Mouse (Mus musculus): Measurements from ENCODE around the gene Abhd14a. TPM values are rescaled to one million over a fixed set of nuclear protein-coding genes. Genes with fewer than 3 reads are reported as not detected.
A peak's percentile ranks its signal among the peaks of the same experiment; 100 is the strongest.
"Not testable (repeated sequence)": the region's sequence is repeated elsewhere in the genome, so short reads cannot be mapped to it uniquely, and the experiment has no call there.

Gene Abhd14a
- total RNA-seq (2021) = 10 to 100 TPM; 18.7 to 21.8 TPM
- polyA plus RNA-seq (2012; rRNA removed) = 33.2 and 43.0 TPM in 2 replicates
- long read RNA-seq, partial matches to known transcripts = 0 of 27 reads
- long read RNA-seq, other reads (novel, unspliced or antisense) = 23 of 27 reads

DNA sequence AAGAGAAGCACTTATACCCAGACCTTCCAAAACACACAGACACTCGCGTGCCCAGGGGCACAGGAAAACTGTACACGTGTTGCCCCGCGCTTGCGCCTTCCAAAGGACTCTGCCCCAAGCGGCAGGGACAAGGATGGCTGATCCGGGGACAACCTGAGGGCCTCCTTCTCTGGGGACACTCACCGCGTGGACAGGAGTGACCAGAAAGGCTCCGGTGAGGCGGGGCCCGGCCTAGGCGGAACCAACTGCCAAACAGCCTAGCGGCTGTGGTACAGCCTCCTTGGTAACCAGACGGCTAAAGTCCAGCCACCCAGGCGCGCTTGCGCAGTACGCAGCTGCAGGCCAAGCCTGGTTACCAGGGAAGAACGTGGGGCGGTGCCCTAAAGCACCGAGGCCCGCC is at the start of gene Abhd14a, which contains the start of gene Abhd14b:
Abhd14a (minus strand) TSS at position 331 of the 400 bp plus-strand sequence.
Abhd14b (plus strand) TSS at position 112 of the 400 bp plus-strand sequence.
- H3K4me1 ChIP-seq (ENCODE audit: control insufficient read depth, insufficient read depth, low read length) = peaks cover 10% of the 10 kb centered on the region
- intact Hi-C loops (cut with DNase I) = no loop called here
- TF ChIP-seq EP300 (IDR thresholded peaks at IDR 0.05; ENCODE audit: insufficient read depth, low read depth, low read length) (0 out of 2 replicates have a peak, but pooled peaks have one; percentile 29), CTCF (IDR thresholded peaks at IDR 0.05) (peak; percentile 73), POLR2A (IDR thresholded peaks at IDR 0.05; ENCODE audit: insufficient read depth, low read depth, low read length) (peak; percentile 64; the same call in 1 of the 2 replicates)
- DNase-seq = peak; percentile 94 to 97
- no peaks in the 10 kb centered on the region for H3K36me3 ChIP-seq (ENCODE audit: control insufficient read depth, insufficient read depth, low read length)
- H3K79me2 ChIP-seq (replicated peaks; ENCODE audit: control insufficient read depth, insufficient read depth, low read length) = no peaks in the 10 kb centered on the region
- peak within 1 kb of the TSS; percentile 80 for H3K4me3 ChIP-seq
- H3K9ac ChIP-seq (ENCODE audit: low read depth, low read length) = peak within 1 kb of the TSS; percentile 64
- under 1% methylated on average over 24 of the region's 24 CpGs for WGBS
- peak within 1 kb of the TSS; percentile 95 for H3K27ac ChIP-seq
- no peaks in the 10 kb centered on the region for H3K27me3 ChIP-seq (ENCODE audit: control insufficient read depth, insufficient read depth, low read length)

DNA sequence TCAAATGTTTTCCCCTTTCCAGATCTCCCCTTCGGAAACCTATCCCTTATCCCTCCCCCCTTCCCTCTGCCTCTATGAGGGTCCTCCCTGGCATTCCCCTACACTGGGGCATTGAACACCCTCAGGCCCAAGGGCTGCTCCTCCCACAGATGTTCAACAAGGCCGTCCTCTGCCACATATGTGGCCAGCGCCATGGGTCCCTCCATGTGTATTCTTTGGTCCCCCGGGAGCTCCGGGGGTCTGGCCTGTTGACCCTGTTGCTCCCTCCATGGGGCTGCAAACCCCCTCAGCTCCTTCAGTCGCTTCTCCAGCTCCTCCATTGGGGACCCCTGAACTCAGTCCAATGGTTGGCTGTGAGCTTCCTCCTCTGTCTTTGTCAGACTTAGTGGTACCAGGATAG is 40.1 kb upstream of the Abhd14a start:
- H3K27ac ChIP-seq; H3K27me3 ChIP-seq (ENCODE audit: control insufficient read depth, insufficient read depth, low read length); intact Hi-C loops (cut with DNase I); DNase-seq; H3K79me2 ChIP-seq (replicated peaks; ENCODE audit: control insufficient read depth, insufficient read depth, low read length); H3K4me1 ChIP-seq (ENCODE audit: control insufficient read depth, insufficient read depth, low read length); H3K36me3 ChIP-seq (ENCODE audit: control insufficient read depth, insufficient read depth, low read length); H3K4me3 ChIP-seq; H3K9ac ChIP-seq (ENCODE audit: low read depth, low read length): not testable (repeated sequence)
- WGBS = 80% methylated on average over 6 of the region's 6 CpGs

DNA sequence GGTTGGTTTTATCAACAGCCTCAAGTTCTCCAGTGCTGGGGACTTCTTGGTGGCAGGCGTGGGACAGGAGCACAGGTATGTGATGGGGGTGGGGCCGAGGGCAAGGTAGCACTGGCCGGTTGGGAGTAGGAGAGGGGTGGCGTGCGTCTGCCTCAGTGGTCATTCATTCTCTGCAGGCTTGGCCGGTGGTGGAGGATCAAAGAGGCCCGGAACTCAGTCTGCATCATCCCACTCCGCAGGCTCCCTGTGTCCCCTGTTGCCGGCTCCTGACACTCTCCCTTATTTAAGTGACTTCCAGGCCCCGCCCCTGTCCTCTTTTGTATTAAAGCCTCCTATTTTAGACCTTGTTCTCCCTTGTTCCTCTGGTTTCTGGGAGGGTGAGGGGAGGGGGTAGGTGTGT is 37.6 kb upstream of the Abhd14a start:
- H3K36me3 ChIP-seq (ENCODE audit: control insufficient read depth, insufficient read depth, low read length) = no peaks in the 10 kb centered on the region
- H3K27ac ChIP-seq = no peak overlapping the region
- H3K79me2 ChIP-seq (replicated peaks; ENCODE audit: control insufficient read depth, insufficient read depth, low read length) = no peaks in the 10 kb centered on the region
- no peak overlapping the region for H3K4me3 ChIP-seq
- 91% methylated on average over 10 of the region's 10 CpGs for WGBS
- no peaks in the 10 kb centered on the region for H3K4me1 ChIP-seq (ENCODE audit: control insufficient read depth, insufficient read depth, low read length)
- no peak for TF ChIP-seq POLR2A (IDR thresholded peaks at IDR 0.05; ENCODE audit: insufficient read depth, low read depth, low read length)
- no peak for TF ChIP-seq EP300 (IDR thresholded peaks at IDR 0.05; ENCODE audit: insufficient read depth, low read depth, low read length)
- no peak for TF ChIP-seq CTCF (IDR thresholded peaks at IDR 0.05)
- H3K9ac ChIP-seq (ENCODE audit: low read depth, low read length) = no peak overlapping the region
- intact Hi-C loops (cut with DNase I) = no loop called here
- no peak for DNase-seq
- H3K27me3 ChIP-seq (ENCODE audit: control insufficient read depth, insufficient read depth, low read length) = no peaks in the 10 kb centered on the region

DNA sequence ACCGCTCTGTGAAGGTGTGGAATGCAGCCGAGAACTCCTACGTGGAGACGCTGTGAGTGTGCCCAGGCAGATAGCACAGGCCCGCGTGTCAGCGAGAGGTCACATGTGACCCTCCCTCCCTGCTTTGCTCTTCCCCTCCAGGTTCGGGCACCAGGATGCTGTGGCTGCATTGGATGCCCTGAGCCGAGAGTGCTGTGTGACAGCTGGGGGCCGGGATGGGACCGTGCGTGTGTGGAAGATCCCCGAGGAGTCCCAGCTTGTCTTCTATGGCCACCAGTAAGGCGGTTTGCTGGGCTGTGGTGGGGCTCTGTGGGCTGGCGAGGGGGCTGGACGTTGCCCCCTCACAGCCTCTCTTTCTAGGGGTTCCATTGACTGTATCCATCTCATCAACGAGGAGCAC is 36.1 kb upstream of the Abhd14a start:
- H3K79me2 ChIP-seq (replicated peaks; ENCODE audit: control insufficient read depth, insufficient read depth, low read length) = no peaks in the 10 kb centered on the region
- no peak overlapping the region for H3K4me3 ChIP-seq
- H3K36me3 ChIP-seq (ENCODE audit: control insufficient read depth, insufficient read depth, low read length) = no peaks in the 10 kb centered on the region
- WGBS = 87% methylated on average over 17 of the region's 17 CpGs
- intact Hi-C loops (cut with DNase I) = no loop called here
- H3K27ac ChIP-seq = no peak overlapping the region
- peak in 1 of 2 experiments; percentile 11 for DNase-seq
- TF ChIP-seq CTCF (IDR thresholded peaks at IDR 0.05) = no peak
- TF ChIP-seq EP300 (IDR thresholded peaks at IDR 0.05; ENCODE audit: insufficient read depth, low read depth, low read length) = no peak
- TF ChIP-seq POLR2A (IDR thresholded peaks at IDR 0.05; ENCODE audit: insufficient read depth, low read depth, low read length) = no peak
- no peaks in the 10 kb centered on the region for H3K27me3 ChIP-seq (ENCODE audit: control insufficient read depth, insufficient read depth, low read length)
- H3K9ac ChIP-seq (ENCODE audit: low read depth, low read length) = no peak overlapping the region
- no peaks in the 10 kb centered on the region for H3K4me1 ChIP-seq (ENCODE audit: control insufficient read depth, insufficient read depth, low read length)

DNA sequence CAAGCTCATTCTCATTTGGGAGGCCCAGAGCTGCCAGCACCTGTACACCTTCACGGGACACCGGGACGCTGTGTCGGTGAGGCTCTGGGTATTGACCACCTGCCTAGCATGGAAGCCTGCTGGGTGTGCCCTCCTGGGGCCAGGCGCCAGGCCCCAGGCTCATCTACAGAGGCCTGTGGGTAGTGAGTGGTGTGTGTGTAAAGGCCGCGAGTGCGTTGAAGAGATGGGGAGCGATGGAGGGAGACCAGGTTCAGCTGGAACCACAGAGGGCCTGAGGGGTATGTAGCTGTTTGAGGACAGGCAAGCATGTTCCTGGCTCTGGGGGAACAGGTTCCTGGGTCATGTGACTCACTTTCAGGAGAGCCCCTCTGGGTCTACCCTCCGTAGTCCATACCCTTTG is 35.7 kb upstream of the Abhd14a start:
- Histone ChIP-seq H3K27me3 (ENCODE audit: control insufficient read depth, insufficient read depth, low read length) (no peaks in the 10 kb centered on the region), H3K4me3 (no peak overlapping the region), H3K9ac (ENCODE audit: low read depth, low read length) (no peak overlapping the region), H3K36me3 (ENCODE audit: control insufficient read depth, insufficient read depth, low read length) (no peaks in the 10 kb centered on the region), H3K79me2 (replicated peaks; ENCODE audit: control insufficient read depth, insufficient read depth, low read length) (no peaks in the 10 kb centered on the region), H3K27ac (no peak overlapping the region), H3K4me1 (ENCODE audit: control insufficient read depth, insufficient read depth, low read length) (peaks cover under 1% of the 10 kb centered on the region; the same call in 1 of the 2 replicates)
- 94% methylated on average over 10 of the region's 10 CpGs for WGBS
- DNase-seq = peak in 1 of 2 experiments; percentile 12
- TF ChIP-seq EP300 (IDR thresholded peaks at IDR 0.05; ENCODE audit: insufficient read depth, low read depth, low read length) (no peak), CTCF (IDR thresholded peaks at IDR 0.05) (no peak), POLR2A (IDR thresholded peaks at IDR 0.05; ENCODE audit: insufficient read depth, low read depth, low read length) (no peak)
- intact Hi-C loops (cut with DNase I) = no loop called here

DNA sequence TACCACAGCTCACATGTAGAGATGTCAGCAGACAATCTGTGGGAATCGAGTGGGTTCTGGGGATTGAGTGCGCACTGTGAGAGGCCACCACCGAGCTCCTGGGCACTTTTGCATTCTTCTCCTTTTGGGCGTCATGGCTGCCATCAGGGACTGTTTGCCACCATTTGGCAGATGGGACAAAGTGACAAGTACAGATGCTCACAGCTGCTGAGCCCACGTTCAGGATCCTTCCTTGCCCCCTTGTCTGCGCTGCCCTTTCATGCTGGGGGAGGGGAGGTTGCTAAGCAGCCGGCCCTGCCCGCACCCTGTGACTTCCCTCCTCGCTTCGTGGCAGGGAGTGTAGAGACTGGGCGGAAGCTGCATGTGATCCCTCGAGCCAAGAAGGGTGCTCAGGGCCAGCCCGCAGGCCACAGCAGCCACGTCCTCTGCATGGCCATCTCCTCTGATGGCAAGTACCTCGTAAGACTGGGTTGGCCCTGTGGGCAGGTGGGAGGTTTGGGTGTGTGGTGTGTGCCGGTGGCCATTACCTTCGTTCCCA is 35.2 kb upstream of the Abhd14a start:
- peak in 1 of 2 experiments; percentile 14 for DNase-seq

More for the DNA sequence above, 35.2 kb upstream of the Abhd14a start:
- WGBS = 85% methylated on average over 17 of the region's 17 CpGs
- intact Hi-C loops (cut with DNase I) = no loop called here
- Histone ChIP-seq H3K79me2 (replicated peaks; ENCODE audit: control insufficient read depth, insufficient read depth, low read length) (no peaks in the 10 kb centered on the region), H3K4me1 (ENCODE audit: control insufficient read depth, insufficient read depth, low read length) (peaks cover 5% of the 10 kb centered on the region; the same call in 1 of the 2 replicates), H3K4me3 (no peak overlapping the region), H3K27ac (no peak overlapping the region), H3K27me3 (ENCODE audit: control insufficient read depth, insufficient read depth, low read length) (no peaks in the 10 kb centered on the region), H3K36me3 (ENCODE audit: control insufficient read depth, insufficient read depth, low read length) (no peaks in the 10 kb centered on the region), H3K9ac (ENCODE audit: low read depth, low read length) (no peak overlapping the region)
- no peak for TF ChIP-seq CTCF (IDR thresholded peaks at IDR 0.05)
- TF ChIP-seq POLR2A (IDR thresholded peaks at IDR 0.05; ENCODE audit: insufficient read depth, low read depth, low read length) = no peak
- no peak for TF ChIP-seq EP300 (IDR thresholded peaks at IDR 0.05; ENCODE audit: insufficient read depth, low read depth, low read length)
